Mouse (Mus musculus) forebrain, embryonic 12.5 days (tissue): Measurements from ENCODE around the gene Dmpk. TPM values are rescaled to one million over a fixed set of nuclear protein-coding genes. Genes with fewer than 3 reads are reported as not detected.

Source experiments
- ATAC-seq: fragments of 200-750 bp; cut with Nextera tagmentation; 2 replicates; pipeline ENCODE4 v1.8.0; 2017; ENCODE audit warnings: moderate TSS enrichment; ENCODE audit not compliant: low FRiP score
- H3K27ac ChIP-seq: fragments of 300-500 bp; sonication (generic); 2 replicates; pipeline ENCODE4 v1.5.1; 2016; ENCODE audit warnings: mild to moderate bottlenecking
- H3K27me3 ChIP-seq: fragments of 300-500 bp; sonication (generic); 2 replicates; pipeline ENCODE4 v1.6.1; 2016; ENCODE audit warnings: mild to moderate bottlenecking
- H3K36me3 ChIP-seq: fragments of 300-500 bp; sonication (generic); replicated peaks from 2 replicates; pipeline ENCODE4 v1.6.1; 2016; ENCODE audit warnings: mild to moderate bottlenecking
- H3K4me1 ChIP-seq: fragments of 300-500 bp; sonication (generic); 2 replicates; pipeline ENCODE4 v1.6.1; 2016
- H3K4me2 ChIP-seq: fragments of 300-500 bp; sonication (generic); 2 replicates; pipeline ENCODE4 v1.6.1; 2016; ENCODE audit warnings: mild to moderate bottlenecking, moderate library complexity
- H3K4me3 ChIP-seq: fragments of 300-500 bp; sonication (generic); replicated peaks from 2 replicates; pipeline ENCODE4 v1.5.1; 2016; ENCODE audit warnings: mild to moderate bottlenecking
- H3K9ac ChIP-seq: fragments of 300-500 bp; sonication (generic); 2 replicates; pipeline ENCODE4 v1.6.1; 2016; ENCODE audit warnings: mild to moderate bottlenecking
- H3K9me3 ChIP-seq: fragments of 300-500 bp; sonication (generic); 2 replicates; pipeline ENCODE4 v1.6.1; 2016
- WGBS: fragments of 180-500 bp; shearing (Covaris S2); methylation state at CpG from one replicate; pipeline ENCODE4 v1.1.7; 2016; 5-methylcytosine and 5-hydroxymethylcytosine counted together
- polyA plus RNA-seq: library from polyadenylated mRNA; unstranded; fragments of >200 nt; fragmentation: Nextera tagmentation; extraction: Ambion mirVana; gene quantifications from 2 replicates; pipeline ENCODE4 v1.2.1, GENCODE M21; 2016

Gene Dmpk
- polyA plus RNA-seq, 1 experiment from 2014 or later: 12.3 TPM

GRCm38 (mm10) chr7:19103741-19104140 is 20.1 kb downstream of the Dmpk start:
- no peak overlapping the region for H3K4me3 ChIP-seq
- H3K4me1 ChIP-seq: no peaks in the 10 kb centered on the region
- no peak overlapping the region for H3K9ac ChIP-seq
- no peaks in the 10 kb centered on the region for H3K27me3 ChIP-seq
- H3K4me2 ChIP-seq: no peak overlapping the region
- no peak for ATAC-seq
- H3K9me3 ChIP-seq: no peaks in the 10 kb centered on the region
- no peak overlapping the region for H3K27ac ChIP-seq
- H3K36me3 ChIP-seq: no peaks in the 10 kb centered on the region

GRCm38 (mm10) chr7:19104486-19104885 is 20.8 kb downstream of the Dmpk start:
- Histone ChIP-seq H3K9me3 (no peaks in the 10 kb centered on the region), H3K4me2 (no peak overlapping the region), H3K27me3 (no peaks in the 10 kb centered on the region), H3K36me3 (no peaks in the 10 kb centered on the region), H3K4me1 (no peaks in the 10 kb centered on the region), H3K4me3 (no peak overlapping the region), H3K9ac (no peak overlapping the region), H3K27ac (no peak overlapping the region)
- no peak for ATAC-seq
- 76% methylated on average over 2 of the region's 2 CpGs for WGBS

GRCm38 (mm10) chr7:19107436-19107835 is 23.8 kb downstream of the Dmpk start:
- H3K27ac ChIP-seq: no peak overlapping the region
- H3K27me3 ChIP-seq: peaks cover 2% of the 10 kb centered on the region; the same call in 1 of the 2 replicates
- no peaks in the 10 kb centered on the region for H3K9me3 ChIP-seq
- no peak for ATAC-seq
- H3K9ac ChIP-seq: no peak overlapping the region
- WGBS: 62% methylated on average over 3 of the region's 3 CpGs
- no peaks in the 10 kb centered on the region for H3K4me1 ChIP-seq
- H3K4me2 ChIP-seq: no peak overlapping the region
- no peaks in the 10 kb centered on the region for H3K36me3 ChIP-seq
- H3K4me3 ChIP-seq: no peak overlapping the region

- Histone ChIP-seq H3K9ac (no peak overlapping the region), H3K4me2 (no peak overlapping the region), H3K4me1 (no peaks in the 10 kb centered on the region), H3K4me3 (no peak overlapping the region), H3K36me3 (no peaks in the 10 kb centered on the region), H3K27me3 (peaks cover 2% of the 10 kb centered on the region; the same call in 1 of the 2 replicates), H3K27ac (no peak overlapping the region), H3K9me3 (no peaks in the 10 kb centered on the region)
- 86% methylated on average over 1 of the region's 1 CpGs for WGBS
- no peak for ATAC-seq
These were observed 25.9 kb downstream of the Dmpk start for GRCm38 (mm10) chr7:19109565-19109964.

GRCm38 (mm10) chr7:19118028-19118771 is 34.6 kb downstream of the Dmpk start, which contains the start of gene Gm4969:
Gene Gm4969, minus strand, starts transcription at chr7:19118368.
- Histone ChIP-seq H3K9me3 (peaks cover 11% of the 10 kb centered on the region), H3K9ac (no peak within 1 kb of the TSS), H3K36me3 (no peaks in the 10 kb centered on the region), H3K4me1 (peaks cover 20% of the 10 kb centered on the region), H3K27me3 (peaks cover 12% of the 10 kb centered on the region), H3K4me2 (peak within 1 kb of the TSS; percentile 42), H3K4me3 (peak within 1 kb of the TSS; percentile 25), H3K27ac (no peak within 1 kb of the TSS)
- WGBS: 23% methylated on average over 64 of the region's 64 CpGs
- peak; percentile 39; the same call in 1 of the 2 replicates for ATAC-seq

- no peak overlapping the region for H3K9ac ChIP-seq
- H3K4me2 ChIP-seq: no peak overlapping the region
- ATAC-seq: peak; percentile 28; the same call in 1 of the 2 replicates
- peaks cover 12% of the 10 kb centered on the region for H3K27me3 ChIP-seq
- H3K27ac ChIP-seq: no peak overlapping the region
- WGBS: 92% methylated on average over 8 of the region's 8 CpGs
- no peaks in the 10 kb centered on the region for H3K36me3 ChIP-seq
- 0 out of 2 replicates have a peak overlapping the region, but pooled peaks have one; percentile 74 for H3K4me3 ChIP-seq
- peaks cover 11% of the 10 kb centered on the region for H3K9me3 ChIP-seq
- H3K4me1 ChIP-seq: peaks cover 20% of the 10 kb centered on the region
These were observed 35.4 kb downstream of the Dmpk start for GRCm38 (mm10) chr7:19119083-19119482.

GRCm38 (mm10) chr7:19119631-19120429 is 36.2 kb downstream of the Dmpk start, which contains the start of gene Fbxo46:
Gene Fbxo46, plus strand, starts transcription at chr7:19119859.
- Histone ChIP-seq H3K4me3 (peak within 1 kb of the TSS; percentile 74), H3K36me3 (no peaks in the 10 kb centered on the region), H3K27me3 (peaks cover 12% of the 10 kb centered on the region), H3K4me2 (peak within 1 kb of the TSS; percentile 86), H3K9ac (peak within 1 kb of the TSS; percentile 80), H3K27ac (peak within 1 kb of the TSS; percentile 58; the same call in 1 of the 2 replicates), H3K9me3 (peaks cover 11% of the 10 kb centered on the region), H3K4me1 (peaks cover 20% of the 10 kb centered on the region)
- 2% methylated on average over 34 of the region's 34 CpGs for WGBS
- ATAC-seq: peak; percentile 95

- WGBS: 95% methylated on average over 4 of the region's 4 CpGs
- H3K4me3 ChIP-seq: no peak overlapping the region
These were observed 38.0 kb downstream of the Dmpk start for GRCm38 (mm10) chr7:19121686-19122085.

GRCm38 (mm10) chr7:19124713-19125112 is 41.1 kb downstream of the Dmpk start:
- H3K27ac ChIP-seq: no peak overlapping the region

More at GRCm38 (mm10) chr7:19121686-19122085, 38.0 kb downstream of the Dmpk start:
- Histone ChIP-seq H3K27ac (no peak overlapping the region), H3K4me1 (peaks cover 20% of the 10 kb centered on the region), H3K9me3 (peaks cover 11% of the 10 kb centered on the region), H3K9ac (no peak overlapping the region), H3K36me3 (0 out of 2 replicates have a peak, but pooled peaks cover 7% of the 10 kb centered on the region), H3K4me2 (no peak overlapping the region), H3K27me3 (peaks cover 12% of the 10 kb centered on the region)
- no peak for ATAC-seq

GRCm38 (mm10) chr7:19127744-19128143 is 44.1 kb downstream of the Dmpk start:
- Histone ChIP-seq H3K27me3 (no peaks in the 10 kb centered on the region), H3K27ac (no peak overlapping the region), H3K9me3 (no peaks in the 10 kb centered on the region), H3K4me3 (no peak overlapping the region), H3K36me3 (0 out of 2 replicates have a peak, but pooled peaks cover 12% of the 10 kb centered on the region), H3K4me2 (no peak overlapping the region), H3K9ac (no peak overlapping the region), H3K4me1 (peaks cover 13% of the 10 kb centered on the region)
- ATAC-seq: no peak
- WGBS: 97% methylated on average over 5 of the region's 5 CpGs

More at GRCm38 (mm10) chr7:19124713-19125112, 41.1 kb downstream of the Dmpk start:
- peaks cover 13% of the 10 kb centered on the region for H3K4me1 ChIP-seq
- WGBS: 90% methylated on average over 6 of the region's 6 CpGs
- no peak overlapping the region for H3K4me3 ChIP-seq
- no peak overlapping the region for H3K4me2 ChIP-seq
- 0 out of 2 replicates have a peak, but pooled peaks cover 12% of the 10 kb centered on the region for H3K36me3 ChIP-seq
- H3K9me3 ChIP-seq: no peaks in the 10 kb centered on the region
- H3K9ac ChIP-seq: no peak overlapping the region
- no peaks in the 10 kb centered on the region for H3K27me3 ChIP-seq
- no peak for ATAC-seq

GRCm38 (mm10) chr7:19129396-19129795 is 45.7 kb downstream of the Dmpk start:
- no peak for ATAC-seq
- Histone ChIP-seq H3K4me3 (no peak overlapping the region), H3K4me2 (no peak overlapping the region), H3K27ac (no peak overlapping the region), H3K27me3 (no peaks in the 10 kb centered on the region), H3K36me3 (0 out of 2 replicates have a peak, but pooled peaks cover 12% of the 10 kb centered on the region), H3K9me3 (no peaks in the 10 kb centered on the region), H3K9ac (no peak overlapping the region), H3K4me1 (peaks cover 13% of the 10 kb centered on the region)
- WGBS: 95% methylated on average over 5 of the region's 5 CpGs

GRCm38 (mm10) chr7:19130657-19131056 is 47.0 kb downstream of the Dmpk start:
- no peak for ATAC-seq
- 42% methylated on average over 4 of the region's 4 CpGs for WGBS
- Histone ChIP-seq H3K4me3 (peak overlapping the region; percentile 42; the same call in 1 of the 2 replicates), H3K4me1 (peaks cover 13% of the 10 kb centered on the region), H3K9ac (peak overlapping the region; percentile 56), H3K36me3 (peaks cover 16% of the 10 kb centered on the region), H3K27ac (peak overlapping the region; percentile 91), H3K9me3 (no peaks in the 10 kb centered on the region), H3K27me3 (no peaks in the 10 kb centered on the region), H3K4me2 (peak overlapping the region; percentile 64)
